Mouse (Mus musculus): ENCODE data around the gene Sall2.
"Not testable (repeated sequence)": the region's sequence is repeated elsewhere in the genome, so short reads cannot be mapped to it uniquely, and the experiment has no call there.

The Sall2 gene

DNA sequence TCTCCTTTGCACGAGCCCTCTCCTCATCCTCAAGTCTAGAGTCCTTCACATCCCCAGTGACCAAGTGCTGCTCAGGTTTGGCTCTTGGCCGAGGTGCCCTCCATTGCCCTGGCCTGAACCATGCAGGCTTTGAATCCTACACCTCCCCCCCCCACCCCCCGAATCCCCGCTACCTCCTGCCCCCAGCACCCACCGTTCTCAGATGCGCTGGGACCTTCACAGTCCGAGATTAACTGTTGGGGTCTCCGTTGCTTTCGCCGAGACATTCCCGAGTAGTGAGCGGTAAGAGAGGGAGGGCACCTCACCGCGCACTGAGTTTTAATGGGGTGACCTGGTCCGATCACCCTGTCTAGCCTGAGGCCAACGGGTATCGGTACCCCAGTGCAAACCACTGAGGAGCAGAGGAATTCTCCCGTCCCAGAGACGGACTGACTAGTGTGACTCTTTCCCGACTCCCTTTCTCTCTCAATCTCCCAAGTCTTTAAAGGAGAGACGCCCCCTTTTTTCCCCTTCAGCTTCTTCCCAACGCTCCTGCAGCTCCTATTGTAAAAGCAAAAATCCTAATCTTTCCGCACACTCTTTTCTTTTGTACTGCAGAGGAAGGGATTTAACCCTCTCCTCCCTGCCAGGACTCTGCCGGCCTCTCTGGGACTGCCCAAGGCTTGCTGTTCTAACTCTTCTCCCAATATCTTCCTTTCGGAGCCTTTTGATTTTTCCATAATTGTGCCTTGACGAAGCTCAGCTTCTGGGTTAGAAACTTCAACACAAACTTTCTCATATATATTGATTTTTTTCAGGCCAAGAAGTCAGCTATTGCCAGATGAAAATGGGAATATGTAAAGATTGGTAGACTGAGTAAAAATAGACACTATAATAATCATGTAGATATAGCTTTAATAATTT is at the start of gene Sall2:
Gene Sall2 (minus strand): TSS at position 853 of the 903 bp plus-strand sequence.
- DNase-seq (ENCODE audit: low spot score), result no peak

- DNase-seq (ENCODE audit: low spot score), result no peak
Observed at GRCm38 (mm10) chr14:52368741-52369140, 40.2 kb upstream of the Sall2 start.

- DNase-seq (ENCODE audit: low spot score), result no peak
Observed at GRCm38 (mm10) chr14:52356308-52356707, 27.7 kb upstream of the Sall2 start, which contains the start of gene Olfr1513. Olfr1513 (minus strand) TSS chr14:52356408.

DNA sequence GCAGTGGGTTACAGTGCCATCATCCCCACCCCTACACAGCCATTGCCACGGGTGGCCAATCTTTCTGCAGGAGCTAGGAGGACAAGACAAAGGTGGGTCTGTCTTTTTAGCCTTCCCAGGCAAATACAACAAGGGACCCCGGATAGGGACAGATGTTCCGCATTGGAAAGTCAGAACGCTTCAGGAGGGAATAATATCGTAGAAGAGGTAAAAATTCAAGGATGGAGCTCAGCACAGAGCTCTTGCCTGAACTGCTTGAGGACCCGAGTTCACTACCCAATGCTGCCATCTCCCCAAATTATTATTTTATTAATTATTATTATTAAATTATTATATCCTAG is 10.9 kb upstream of the Sall2 start:
- no peak for DNase-seq (ENCODE audit: low spot score)

- peak; percentile 53 for DNase-seq (ENCODE audit: low spot score)
Observed at GRCm38 (mm10) chr14:52338751-52339511, 10.4 kb upstream of the Sall2 start.

DNA sequence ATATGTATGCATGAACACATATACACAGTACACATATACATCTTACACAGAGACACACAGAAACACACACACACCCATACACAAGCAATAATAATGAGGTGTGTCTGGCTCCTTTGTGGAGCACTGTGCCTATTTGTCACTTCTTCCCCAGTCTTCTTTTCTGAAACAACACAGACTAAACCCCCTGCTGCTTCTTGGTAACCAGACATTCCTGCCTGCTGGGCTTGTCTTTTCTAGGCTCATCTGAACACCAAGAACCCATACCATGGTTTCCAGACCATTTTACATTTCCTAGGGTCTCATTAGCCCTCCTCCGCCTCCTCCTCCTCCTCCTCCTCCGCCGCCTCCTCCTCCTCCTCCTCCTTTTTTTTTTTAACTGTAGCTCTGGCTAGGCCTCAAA is 3.6 kb upstream of the Sall2 start:
- DNase-seq (ENCODE audit: low spot score), result no peak

- no peak for DNase-seq (ENCODE audit: low spot score)
Observed at GRCm38 (mm10) chr14:52331069-52331750, 2.6 kb upstream of the Sall2 start.

DNA sequence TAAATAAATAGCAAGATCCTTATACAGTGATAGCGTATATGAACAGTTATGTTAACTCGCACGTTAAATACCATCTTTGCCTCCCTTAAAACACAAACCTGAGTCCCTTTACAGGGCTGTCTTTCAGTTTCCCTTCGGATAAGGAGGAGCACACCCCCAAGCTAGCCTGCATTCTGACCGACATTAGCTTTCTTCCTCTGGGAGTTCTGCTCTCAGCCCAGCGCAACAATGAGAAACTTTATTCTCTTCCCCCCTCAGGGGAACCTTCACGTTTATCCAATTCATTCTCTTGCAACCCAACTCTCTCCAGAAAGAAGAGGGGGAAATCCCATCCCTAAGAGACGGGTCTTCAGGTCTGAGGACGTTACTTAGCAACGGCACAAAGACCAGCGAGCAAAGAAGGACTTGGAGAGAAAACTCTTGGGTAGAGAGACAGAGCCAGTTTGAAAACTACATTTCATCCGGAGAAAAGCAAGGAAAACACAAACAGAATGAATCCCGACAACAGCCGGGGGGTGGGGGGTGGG is 1.1 kb downstream of the Sall2 start:
- DNase-seq (ENCODE audit: low spot score), result no peak

- DNase-seq (ENCODE audit: low spot score), result no peak
Observed at GRCm38 (mm10) chr14:52325890-52326289, 2.7 kb downstream of the Sall2 start.

DNA sequence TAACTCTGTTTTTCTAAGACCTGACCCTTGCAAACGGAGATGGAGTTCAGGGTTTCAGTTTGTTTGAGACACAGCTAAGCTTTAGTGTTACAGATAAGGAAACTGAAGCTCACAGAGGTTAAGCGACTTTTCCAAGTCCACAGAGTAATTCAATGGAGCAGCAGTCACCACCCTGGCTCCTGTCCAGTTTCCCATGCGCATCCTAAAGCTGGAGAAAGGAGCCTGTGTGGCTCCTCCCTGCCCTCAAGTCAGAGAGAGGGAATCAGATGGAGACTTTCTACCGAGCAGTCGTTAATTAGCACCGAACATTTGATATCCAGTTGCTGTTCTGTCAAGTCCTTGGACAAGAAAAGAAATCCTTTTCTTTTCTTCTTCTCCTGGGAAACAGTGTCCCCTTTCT is 9.2 kb downstream of the Sall2 start:
- no peak for DNase-seq (ENCODE audit: low spot score)

DNA sequence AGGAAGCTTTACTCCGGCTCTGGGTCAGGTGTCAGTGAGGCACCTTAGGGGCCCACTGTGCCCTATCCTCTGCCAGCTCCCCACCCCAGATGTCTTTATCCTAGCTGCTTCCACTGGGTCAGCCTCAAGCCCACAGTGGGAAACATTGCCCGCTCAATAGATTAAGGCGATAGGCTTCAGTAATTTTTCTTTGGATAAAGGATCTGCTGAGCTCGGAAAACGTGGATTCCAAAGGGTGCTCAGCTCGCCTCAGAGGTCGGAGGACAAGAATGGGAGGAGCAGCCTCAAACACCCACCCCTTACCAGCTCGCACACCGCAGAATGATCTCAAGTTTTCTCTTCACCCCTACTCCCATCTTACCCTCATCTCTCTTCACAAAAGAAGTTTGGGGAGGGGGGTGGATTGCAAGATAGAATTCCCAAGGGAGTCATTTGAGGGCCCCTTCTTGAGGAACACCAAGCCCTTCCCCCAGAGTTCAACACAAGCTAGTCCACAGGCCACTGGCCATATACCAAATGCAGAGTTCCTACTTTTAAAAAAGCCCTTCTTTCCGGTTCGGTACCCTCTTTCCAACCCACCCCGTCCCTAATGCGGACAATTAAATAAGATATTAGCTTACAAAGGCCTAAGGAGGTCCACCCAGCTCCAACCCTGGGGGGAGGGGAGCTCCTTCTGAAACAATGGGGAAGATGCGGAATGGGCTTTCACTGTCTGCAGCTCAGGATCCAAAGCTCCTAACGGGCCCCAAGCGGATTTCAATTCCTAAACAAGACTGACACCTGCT is 11.9 kb downstream of the Sall2 start:
- no peak for DNase-seq (ENCODE audit: low spot score)

DNA sequence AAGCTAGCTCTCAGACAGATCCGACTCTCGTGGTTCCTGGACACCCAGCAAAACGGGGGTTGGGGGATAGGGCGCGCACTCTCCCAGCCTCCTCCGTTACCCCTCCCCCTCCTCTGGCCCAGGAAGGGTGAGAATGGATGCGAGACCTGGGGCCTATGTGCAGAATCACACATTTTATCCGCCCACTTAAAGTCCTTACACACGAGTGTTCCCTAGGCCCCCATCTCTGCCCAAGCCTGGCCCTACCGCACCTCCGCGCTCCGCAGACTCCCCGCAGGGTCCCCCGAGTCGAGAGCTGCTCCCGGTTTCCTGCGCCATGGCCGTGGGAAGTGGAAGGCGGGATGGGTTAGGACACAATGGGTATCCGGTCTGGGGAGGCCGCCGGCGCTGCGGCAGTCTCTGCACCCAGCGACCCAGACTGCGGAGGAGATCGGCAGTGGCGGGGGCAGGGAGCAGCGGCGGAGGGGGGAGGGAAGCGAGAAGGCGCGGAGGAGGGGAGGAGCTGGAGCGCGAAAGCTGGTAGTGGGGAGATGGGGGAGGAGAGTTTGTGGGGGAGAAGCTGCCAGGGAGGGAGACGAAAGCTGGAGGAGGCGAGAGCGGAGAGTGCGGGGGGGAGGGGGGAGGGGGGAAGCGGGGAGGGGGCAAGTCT is 12.6 kb downstream of the Sall2 start:
- DNase-seq (ENCODE audit: low spot score), result peak; percentile 57

- no peak for DNase-seq (ENCODE audit: low spot score)
Observed at GRCm38 (mm10) chr14:52315283-52315780, 13.2 kb downstream of the Sall2 start.

DNA sequence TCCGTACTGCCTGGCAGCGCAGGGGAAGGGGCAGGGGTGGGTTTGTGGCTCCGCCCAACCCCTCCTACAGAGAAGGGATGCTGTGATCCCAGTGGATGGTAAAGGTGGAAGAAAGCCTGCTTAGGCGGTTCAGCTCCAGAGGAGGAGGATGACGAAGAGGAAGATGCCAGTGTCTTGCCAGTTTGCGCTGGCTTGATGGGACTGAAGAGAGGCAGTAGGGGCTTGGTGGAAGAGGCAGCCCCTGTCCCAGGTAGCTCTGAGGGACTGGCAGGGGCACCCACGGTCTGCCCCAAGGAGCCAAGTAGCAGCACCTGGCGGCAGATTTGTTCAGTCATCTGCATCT is 13.8 kb downstream of the Sall2 start:
- no peak for DNase-seq (ENCODE audit: low spot score)

DNA sequence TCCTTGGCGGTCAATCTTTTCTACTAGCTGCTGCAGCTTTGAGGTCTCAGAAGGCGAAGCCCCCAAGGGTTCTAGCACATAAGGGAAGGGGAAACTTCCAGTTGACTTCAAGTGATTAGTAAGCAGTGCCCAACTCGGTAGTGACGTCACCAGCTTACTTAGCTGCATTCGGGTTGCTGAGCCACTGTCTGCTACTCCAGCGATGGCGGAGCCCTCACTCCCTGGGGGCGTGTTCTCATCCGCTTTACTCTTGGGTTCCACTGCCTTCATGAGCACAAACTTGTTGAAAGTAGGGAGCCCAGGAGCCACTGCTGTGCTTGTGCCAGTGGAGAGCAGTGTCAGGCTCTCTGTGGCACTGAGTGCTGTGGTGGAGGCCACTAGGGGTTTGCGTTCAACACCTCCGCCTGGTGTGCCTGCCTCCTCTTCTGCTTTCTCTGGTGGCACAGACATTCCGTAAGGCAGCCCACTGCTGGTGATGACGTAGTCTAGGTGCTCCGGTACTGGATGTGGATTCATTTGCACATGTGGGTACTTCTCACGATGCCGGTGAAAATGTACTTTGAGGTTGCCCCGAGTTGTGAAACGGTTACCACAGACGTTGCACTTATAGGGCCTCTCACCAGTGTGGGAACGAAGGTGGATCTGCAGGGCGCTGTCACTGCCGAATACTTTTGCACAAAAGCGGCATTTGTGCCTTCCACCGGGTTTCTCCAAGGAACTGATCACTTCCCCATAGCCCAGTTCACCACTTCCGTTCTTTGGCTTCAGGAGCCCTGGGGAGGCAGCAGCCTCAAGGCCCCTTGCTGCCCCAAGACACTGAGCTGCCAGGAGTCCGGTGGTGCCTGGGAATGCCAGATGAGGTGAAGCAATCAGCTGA is 14.4 kb downstream of the Sall2 start:
- no peak for DNase-seq (ENCODE audit: low spot score)

DNA sequence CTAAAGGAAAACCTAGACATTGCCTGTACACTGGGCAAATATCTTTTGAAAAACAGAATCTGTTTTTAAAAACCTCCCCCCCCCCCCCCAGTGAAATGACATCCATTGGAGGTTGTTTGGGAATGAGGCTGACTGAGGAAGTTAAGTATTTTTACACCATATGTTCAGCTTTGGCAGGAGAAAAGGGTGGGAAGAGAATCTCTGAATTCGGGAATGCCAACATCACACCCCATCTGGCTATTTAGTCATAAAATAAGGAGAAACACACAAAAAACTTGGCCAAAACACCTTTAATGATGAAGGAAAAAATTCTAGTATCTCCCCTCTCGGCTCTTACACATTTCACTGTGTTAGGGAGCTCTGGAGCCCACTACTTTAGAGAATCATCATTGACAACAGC is 17.7 kb downstream of the Sall2 start:
- DNase-seq (ENCODE audit: low spot score), result no peak

DNA sequence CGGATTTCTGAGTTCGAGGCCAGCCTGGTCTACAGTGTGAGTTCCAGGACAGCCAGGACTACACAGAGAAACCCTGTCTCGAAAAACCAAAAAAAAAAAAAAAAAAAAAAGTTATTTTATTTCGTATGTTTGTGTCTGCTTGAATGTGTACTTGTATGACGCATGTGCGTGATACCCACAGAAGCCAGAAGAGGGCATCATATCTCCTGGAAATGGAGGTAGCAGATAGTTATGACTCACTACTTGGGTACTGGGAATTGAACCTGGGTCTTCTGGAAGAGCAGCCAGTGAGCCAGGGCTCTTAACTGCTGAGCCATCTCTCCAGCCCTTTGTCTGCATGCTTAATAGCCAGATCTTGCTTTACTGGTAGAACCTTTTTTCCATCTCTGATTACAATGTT is 18.2 kb downstream of the Sall2 start:
- DNase-seq (ENCODE audit: low spot score), result not testable (repeated sequence)

GRCm38 (mm10) chr14:52306100-52306499 is 22.5 kb downstream of the Sall2 start:
- no peak for DNase-seq (ENCODE audit: low spot score)

GRCm38 (mm10) chr14:52304644-52305271 is 23.8 kb downstream of the Sall2 start, which contains the start of gene Mettl3:
Mettl3 (minus strand) TSS chr14:52305128.
- peak; percentile 91 for DNase-seq (ENCODE audit: low spot score)
